Mouse (Mus musculus): ENCODE results near the gene Gad1. TPM values are rescaled to one million over a fixed set of nuclear protein-coding genes. Genes with fewer than 3 reads are reported as not detected.

Gad1 gene
- polyA plus RNA-seq, 1 experiment from 2014 or later: 0.20 TPM

DNA sequence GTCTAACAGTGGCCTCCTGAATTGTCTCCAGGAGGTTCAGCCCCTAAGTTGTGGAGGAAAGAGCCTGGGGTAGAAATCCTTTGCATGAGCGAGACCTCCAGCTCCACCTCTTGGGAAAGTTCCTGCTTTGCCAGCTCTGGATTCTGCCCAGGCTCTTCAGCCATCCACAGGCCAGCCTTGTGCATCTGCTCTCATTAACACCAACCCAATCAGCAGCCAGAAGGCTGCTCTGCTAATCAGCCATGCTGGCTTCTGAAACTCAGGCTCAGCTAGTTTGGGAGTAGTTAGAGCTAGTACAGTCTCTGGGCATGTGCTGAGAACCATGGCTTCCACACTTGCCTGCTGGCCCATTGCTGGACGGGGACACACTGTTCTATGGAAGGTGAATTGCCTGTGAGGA is 43.0 kb downstream of the Gad1 start:
- Histone ChIP-seq H3K4me3 (no peak overlapping the region), H3K27ac (no peak overlapping the region), H3K36me3 (no peaks in the 10 kb centered on the region), H3K4me2 (no peak overlapping the region), H3K4me1 (replicated peaks) (no peaks in the 10 kb centered on the region), H3K9me3 (replicated peaks) (no peaks in the 10 kb centered on the region), H3K9ac (no peak overlapping the region), H3K27me3 (no peaks in the 10 kb centered on the region)
- ATAC-seq (replicated peaks; ENCODE audit: insufficient number of reproducible peaks, insufficient read depth, low FRiP score, low read depth): no peak
- 65% methylated on average over 2 of the region's 2 CpGs for WGBS

DNA sequence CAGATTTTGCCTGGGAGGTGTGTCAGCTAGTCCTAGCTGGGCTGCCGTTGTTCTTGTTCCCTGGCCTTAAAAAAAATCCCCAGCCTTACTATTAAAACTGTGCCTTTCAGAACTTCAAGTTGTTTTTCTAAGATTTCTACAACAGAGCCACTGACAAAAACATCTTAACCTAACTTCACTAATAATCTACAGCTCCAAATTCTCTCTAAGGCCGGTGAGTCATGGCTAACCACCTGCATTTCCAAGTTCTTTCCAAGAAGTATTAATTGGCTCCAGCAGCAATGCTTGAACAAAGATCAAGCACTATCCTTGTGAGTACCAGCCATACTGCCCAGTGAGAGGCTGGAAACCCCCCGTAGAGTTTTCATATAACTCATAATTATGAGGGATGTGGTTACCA is 56.9 kb downstream of the Gad1 start:
- 75% methylated on average over 3 of the region's 3 CpGs for WGBS
- Histone ChIP-seq H3K36me3 (no peaks in the 10 kb centered on the region), H3K9ac (no peak overlapping the region), H3K4me1 (replicated peaks) (no peaks in the 10 kb centered on the region), H3K27ac (no peak overlapping the region), H3K4me2 (no peak overlapping the region), H3K9me3 (replicated peaks) (no peaks in the 10 kb centered on the region; the same call in 1 of the 2 replicates), H3K27me3 (no peaks in the 10 kb centered on the region), H3K4me3 (no peak overlapping the region)
- ATAC-seq (replicated peaks; ENCODE audit: insufficient number of reproducible peaks, insufficient read depth, low FRiP score, low read depth): no peak

DNA sequence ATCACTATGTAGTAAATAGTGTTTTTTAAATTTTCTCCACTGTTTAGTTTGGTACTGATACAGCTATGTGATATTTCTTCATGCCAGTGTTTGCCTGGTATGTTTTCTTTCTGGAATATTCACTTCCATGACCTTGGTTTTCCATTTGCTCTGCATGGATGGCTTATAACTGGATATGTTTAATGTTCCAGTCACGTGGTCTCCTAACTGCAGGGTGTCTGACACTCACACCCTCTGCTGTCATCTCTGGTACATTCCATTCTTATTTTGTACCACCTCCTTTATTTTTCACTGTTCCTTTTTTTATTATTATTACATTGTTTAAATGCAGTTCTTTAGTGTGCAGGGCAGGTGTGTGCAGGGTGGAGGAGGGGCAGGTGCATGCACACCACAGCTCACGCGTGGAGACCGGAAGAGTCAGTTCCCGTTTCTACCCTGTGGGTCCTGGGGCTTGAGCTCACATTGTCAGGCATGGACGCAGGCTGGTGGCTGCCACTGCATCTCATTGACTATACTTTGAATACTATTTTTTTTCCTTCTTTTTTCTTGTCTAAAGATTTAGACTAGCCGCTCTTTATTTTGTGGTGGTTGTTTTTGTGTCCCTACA is 62.0 kb downstream of the Gad1 start:
- no peak overlapping the region for H3K27ac ChIP-seq
- no peaks in the 10 kb centered on the region for H3K36me3 ChIP-seq
- no peaks in the 10 kb centered on the region for H3K9me3 ChIP-seq (replicated peaks)
- ATAC-seq (replicated peaks; ENCODE audit: insufficient number of reproducible peaks, insufficient read depth, low FRiP score, low read depth): no peak
- H3K4me1 ChIP-seq (replicated peaks): no peaks in the 10 kb centered on the region
- no peak overlapping the region for H3K9ac ChIP-seq
- no peaks in the 10 kb centered on the region for H3K27me3 ChIP-seq
- no peak overlapping the region for H3K4me2 ChIP-seq
- H3K4me3 ChIP-seq: no peak overlapping the region
- WGBS: 81% methylated on average over 7 of the region's 7 CpGs

DNA sequence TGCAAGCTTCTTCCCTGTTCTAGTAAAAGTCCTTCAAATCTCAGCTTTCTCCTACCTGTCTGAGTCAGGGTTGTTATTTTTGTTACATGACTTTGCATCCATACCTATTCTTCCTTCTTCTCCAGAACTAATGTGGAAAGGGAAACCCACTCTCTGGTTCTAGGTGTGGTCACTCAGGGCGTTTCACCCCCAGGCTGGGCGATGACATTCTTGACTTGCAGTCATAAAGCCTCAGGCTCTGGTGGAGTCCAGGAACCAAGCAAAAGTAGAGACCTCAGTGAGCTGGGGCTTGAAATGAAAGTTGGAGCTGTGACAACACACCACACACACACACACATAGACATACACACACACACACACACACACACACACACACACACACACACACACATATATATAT is 63.2 kb downstream of the Gad1 start:
- no peak for ATAC-seq (replicated peaks; ENCODE audit: insufficient number of reproducible peaks, insufficient read depth, low FRiP score, low read depth)

DNA sequence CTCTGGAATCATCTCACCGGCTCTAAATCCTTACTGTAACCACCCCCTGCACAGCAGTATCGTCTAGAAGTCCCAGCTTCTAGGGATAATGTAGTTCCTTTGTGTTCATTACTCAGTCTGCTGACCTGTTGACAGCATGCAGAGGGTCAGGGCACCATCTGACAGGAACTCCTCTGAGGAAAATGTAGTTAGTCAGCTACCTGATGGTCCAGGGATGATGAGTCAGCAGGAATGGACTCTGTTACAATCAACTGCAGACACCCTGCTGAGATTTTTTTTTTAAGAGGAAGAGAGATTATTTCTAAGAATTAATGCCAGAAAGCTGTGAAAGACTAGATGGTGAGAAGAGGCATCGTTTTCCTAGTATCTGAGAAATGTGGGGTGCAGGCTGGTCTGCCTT is 63.7 kb downstream of the Gad1 start:
- WGBS: 58% methylated on average over 3 of the region's 3 CpGs
- H3K4me2 ChIP-seq: no peak overlapping the region

More for the DNA sequence above, 63.2 kb downstream of the Gad1 start:
- H3K9ac ChIP-seq: no peak overlapping the region
- no peaks in the 10 kb centered on the region for H3K4me1 ChIP-seq (replicated peaks)
- WGBS: 73% methylated on average over 2 of the region's 2 CpGs
- H3K9me3 ChIP-seq (replicated peaks): no peaks in the 10 kb centered on the region
- H3K4me3 ChIP-seq: no peak overlapping the region
- no peaks in the 10 kb centered on the region for H3K27me3 ChIP-seq
- H3K4me2 ChIP-seq: no peak overlapping the region
- no peak overlapping the region for H3K27ac ChIP-seq
- H3K36me3 ChIP-seq: no peaks in the 10 kb centered on the region

DNA sequence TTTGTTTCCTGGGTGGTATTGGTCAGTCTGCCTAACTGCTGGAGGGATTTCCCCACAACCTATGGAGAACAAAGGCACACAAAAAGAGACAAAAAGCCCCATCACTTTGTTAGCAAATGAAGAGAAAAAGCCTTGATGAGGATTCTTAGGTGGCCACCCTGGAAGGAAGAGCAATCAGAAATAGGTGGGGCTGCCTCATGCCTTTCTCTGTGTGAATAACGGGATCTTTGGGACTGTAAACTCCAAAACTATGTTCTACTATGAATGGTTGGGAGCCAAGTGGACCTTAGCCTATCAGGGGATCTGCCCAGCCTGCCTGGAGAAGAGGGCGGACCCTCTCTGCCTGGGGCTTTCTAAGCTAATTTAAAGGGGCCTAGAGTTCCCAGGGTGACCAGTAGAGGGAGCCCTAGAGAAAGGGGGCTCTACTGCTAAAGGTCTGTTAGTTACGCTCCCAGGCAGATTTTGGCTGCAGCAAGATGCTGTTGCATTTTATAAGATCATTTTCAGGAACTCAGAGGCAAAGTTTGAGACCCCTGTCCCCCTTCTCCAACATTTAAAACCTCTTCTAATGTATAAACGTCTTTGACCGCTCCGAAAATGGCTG is 66.5 kb downstream of the Gad1 start:
- H3K9me3 ChIP-seq (replicated peaks): no peaks in the 10 kb centered on the region
- no peak overlapping the region for H3K9ac ChIP-seq
- no peak overlapping the region for H3K4me3 ChIP-seq
- WGBS: 89% methylated on average over 6 of the region's 6 CpGs
- H3K27ac ChIP-seq: no peak overlapping the region
- no peaks in the 10 kb centered on the region for H3K4me1 ChIP-seq (replicated peaks)
- H3K36me3 ChIP-seq: no peaks in the 10 kb centered on the region
- ATAC-seq (replicated peaks; ENCODE audit: insufficient number of reproducible peaks, insufficient read depth, low FRiP score, low read depth): no peak
- no peaks in the 10 kb centered on the region for H3K27me3 ChIP-seq
- no peak overlapping the region for H3K4me2 ChIP-seq

More for the DNA sequence above, 63.7 kb downstream of the Gad1 start:
- Histone ChIP-seq H3K9ac (no peak overlapping the region), H3K36me3 (no peaks in the 10 kb centered on the region), H3K9me3 (replicated peaks) (no peaks in the 10 kb centered on the region), H3K4me3 (no peak overlapping the region), H3K4me1 (replicated peaks) (no peaks in the 10 kb centered on the region), H3K27me3 (no peaks in the 10 kb centered on the region), H3K27ac (no peak overlapping the region)
- ATAC-seq (replicated peaks; ENCODE audit: insufficient number of reproducible peaks, insufficient read depth, low FRiP score, low read depth): no peak

DNA sequence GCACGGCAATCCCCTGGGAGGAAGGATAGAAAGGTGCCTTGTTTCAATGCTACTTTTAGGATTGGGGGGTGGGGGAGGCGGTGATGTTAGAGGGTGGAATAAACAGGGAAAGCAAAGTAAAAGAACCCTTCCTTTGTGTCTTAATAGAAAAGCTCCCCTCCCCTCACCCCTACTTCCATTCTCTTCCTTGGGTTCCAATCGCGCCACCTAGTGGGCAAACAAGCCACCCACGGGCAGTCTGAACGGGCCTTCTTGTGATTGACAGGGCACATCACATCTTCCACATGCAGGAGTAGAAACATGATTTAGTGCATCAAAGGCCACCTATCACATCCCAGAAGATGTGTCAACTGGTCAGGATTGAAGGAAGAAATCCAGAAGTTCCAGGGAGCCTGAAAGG is 67.4 kb downstream of the Gad1 start:
- Histone ChIP-seq H3K4me3 (no peak overlapping the region), H3K27me3 (no peaks in the 10 kb centered on the region), H3K27ac (no peak overlapping the region), H3K36me3 (no peaks in the 10 kb centered on the region), H3K4me1 (replicated peaks) (no peaks in the 10 kb centered on the region), H3K9ac (no peak overlapping the region), H3K9me3 (replicated peaks) (no peaks in the 10 kb centered on the region), H3K4me2 (no peak overlapping the region)
- ATAC-seq (replicated peaks; ENCODE audit: insufficient number of reproducible peaks, insufficient read depth, low FRiP score, low read depth): no peak
- WGBS: 24% methylated on average over 6 of the region's 6 CpGs

DNA sequence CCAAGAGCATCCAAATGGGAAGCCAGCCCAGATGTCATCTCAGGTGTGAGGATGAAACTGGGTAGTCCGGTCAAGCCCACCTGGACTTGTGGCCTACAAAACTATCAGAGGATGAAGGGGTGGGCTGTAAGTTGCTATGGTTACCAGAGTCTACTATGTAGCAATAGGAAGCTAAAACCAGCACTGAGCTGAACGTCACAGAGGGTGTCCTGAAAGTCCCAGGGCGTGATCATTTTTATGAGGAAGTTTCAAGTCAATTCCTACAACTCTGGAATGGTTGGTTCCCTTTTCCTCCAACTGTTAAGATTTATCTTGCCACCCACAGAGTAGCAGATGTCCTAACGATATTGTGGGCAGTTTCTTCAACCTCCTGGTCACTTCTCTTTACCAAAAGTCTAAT is 69.4 kb downstream of the Gad1 start:
- Histone ChIP-seq H3K4me2 (no peak overlapping the region), H3K9ac (no peak overlapping the region), H3K4me1 (replicated peaks) (no peaks in the 10 kb centered on the region), H3K4me3 (no peak overlapping the region), H3K27ac (no peak overlapping the region), H3K27me3 (no peaks in the 10 kb centered on the region), H3K36me3 (no peaks in the 10 kb centered on the region), H3K9me3 (replicated peaks) (no peaks in the 10 kb centered on the region)
- WGBS: 66% methylated on average over 4 of the region's 4 CpGs
- no peak for ATAC-seq (replicated peaks; ENCODE audit: insufficient number of reproducible peaks, insufficient read depth, low FRiP score, low read depth)

DNA sequence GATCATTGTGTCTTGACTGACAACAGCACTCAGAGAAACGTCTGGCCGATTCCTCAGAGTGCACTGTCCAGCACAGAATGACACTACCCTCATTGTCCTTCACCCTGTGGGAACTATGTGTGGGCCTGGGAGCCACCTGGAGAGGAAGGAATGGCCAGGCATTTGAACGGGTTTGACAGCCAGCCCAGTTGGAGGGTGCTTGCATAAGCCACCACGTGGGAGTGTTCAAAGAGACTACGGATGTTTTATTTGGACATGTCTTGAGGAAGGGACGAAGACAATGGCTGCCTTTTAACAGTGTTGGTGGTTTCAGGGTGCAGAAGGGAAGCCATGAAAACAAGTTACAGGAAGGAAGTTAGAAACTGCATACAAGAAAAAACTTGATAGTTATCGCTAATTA is 72.9 kb downstream of the Gad1 start:
- Histone ChIP-seq H3K9me3 (replicated peaks) (no peaks in the 10 kb centered on the region), H3K27me3 (no peaks in the 10 kb centered on the region), H3K4me3 (no peak overlapping the region), H3K4me1 (replicated peaks) (peaks cover 10% of the 10 kb centered on the region), H3K36me3 (no peaks in the 10 kb centered on the region), H3K4me2 (no peak overlapping the region), H3K9ac (no peak overlapping the region), H3K27ac (no peak overlapping the region)
- no peak for ATAC-seq (replicated peaks; ENCODE audit: insufficient number of reproducible peaks, insufficient read depth, low FRiP score, low read depth)
- 49% methylated on average over 7 of the region's 7 CpGs for WGBS

DNA sequence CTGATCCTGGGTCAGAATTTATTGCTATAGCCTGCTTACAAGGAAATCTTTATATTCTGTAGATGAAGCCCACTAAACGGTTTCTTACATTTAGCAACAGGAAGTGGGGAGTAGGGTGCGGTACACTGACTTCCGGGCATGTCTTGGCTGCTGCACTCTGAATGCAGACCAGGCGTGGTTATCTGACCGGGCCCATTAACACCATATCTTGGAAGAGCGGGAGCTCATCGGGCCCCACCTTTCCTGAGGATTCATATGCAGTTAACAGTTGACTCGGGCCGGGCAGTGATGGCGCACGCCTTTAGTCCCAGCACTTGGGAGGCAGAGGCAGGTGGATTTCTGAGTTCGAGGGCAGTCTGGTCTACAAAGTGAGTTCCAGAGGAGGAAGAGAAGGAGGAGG is 75.5 kb downstream of the Gad1 start:
- Histone ChIP-seq H3K9ac (no peak overlapping the region), H3K27ac (no peak overlapping the region), H3K4me1 (replicated peaks) (peaks cover 10% of the 10 kb centered on the region), H3K9me3 (replicated peaks) (no peaks in the 10 kb centered on the region), H3K4me2 (no peak overlapping the region), H3K4me3 (no peak overlapping the region), H3K27me3 (no peaks in the 10 kb centered on the region), H3K36me3 (no peaks in the 10 kb centered on the region)
- 80% methylated on average over 12 of the region's 12 CpGs for WGBS
- ATAC-seq (replicated peaks; ENCODE audit: insufficient number of reproducible peaks, insufficient read depth, low FRiP score, low read depth): no peak

DNA sequence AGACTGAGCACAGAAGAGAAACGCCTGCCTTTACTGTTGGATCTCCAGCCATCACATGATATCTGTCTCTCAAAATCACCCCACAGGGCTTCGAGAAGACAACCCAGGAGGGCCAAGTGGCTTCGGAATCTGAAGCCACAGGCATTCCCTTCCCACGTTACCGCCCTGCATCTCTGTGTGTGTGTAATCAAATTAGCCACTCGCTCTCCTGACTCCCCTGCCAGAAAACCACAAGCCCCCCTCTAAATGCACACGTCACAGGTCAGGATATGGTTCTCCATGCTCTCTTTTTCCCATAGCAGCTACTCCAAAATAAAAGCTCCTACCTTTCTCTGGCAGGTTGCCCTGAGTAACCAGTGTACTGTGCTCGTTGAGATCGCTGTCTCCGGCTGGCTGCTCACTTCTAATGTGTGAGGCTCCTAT is 76.5 kb downstream of the Gad1 start:
- Histone ChIP-seq H3K4me2 (peak overlapping the region; percentile 59), H3K9me3 (replicated peaks) (no peaks in the 10 kb centered on the region), H3K4me3 (peak overlapping the region; percentile 35), H3K36me3 (no peaks in the 10 kb centered on the region), H3K4me1 (replicated peaks) (peaks cover 10% of the 10 kb centered on the region), H3K27ac (no peak overlapping the region), H3K27me3 (no peaks in the 10 kb centered on the region), H3K9ac (no peak overlapping the region)
- 10% methylated on average over 10 of the region's 10 CpGs for WGBS
- peak; percentile 63; the same call in 1 of the 2 replicates for ATAC-seq (replicated peaks; ENCODE audit: insufficient number of reproducible peaks, insufficient read depth, low FRiP score, low read depth)

DNA sequence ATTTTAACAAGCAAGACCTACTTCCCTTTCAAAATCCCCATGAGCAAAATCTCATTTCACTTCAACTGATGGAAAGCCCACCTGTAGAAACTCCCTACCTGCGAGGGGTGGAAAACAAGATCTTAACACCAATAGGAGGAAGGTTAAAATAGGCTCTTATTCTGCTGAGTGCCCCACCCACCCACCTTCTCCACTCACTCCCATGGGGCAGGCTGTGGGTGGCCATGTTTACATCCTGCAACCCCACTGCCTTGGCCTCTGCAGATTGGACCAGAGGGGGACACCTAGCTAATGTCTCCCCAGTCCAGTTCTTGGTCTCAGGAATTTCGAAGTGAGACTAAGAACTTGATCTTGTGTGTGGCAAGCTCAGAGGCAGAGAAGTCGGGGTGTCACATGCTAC is 77.0 kb downstream of the Gad1 start:
- Histone ChIP-seq H3K9me3 (replicated peaks) (no peaks in the 10 kb centered on the region), H3K9ac (no peak overlapping the region), H3K27ac (no peak overlapping the region), H3K4me1 (replicated peaks) (peaks cover 10% of the 10 kb centered on the region), H3K4me2 (peak overlapping the region; percentile 59), H3K36me3 (no peaks in the 10 kb centered on the region), H3K4me3 (peak overlapping the region; percentile 35), H3K27me3 (no peaks in the 10 kb centered on the region)
- no peak for ATAC-seq (replicated peaks; ENCODE audit: insufficient number of reproducible peaks, insufficient read depth, low FRiP score, low read depth)
- 67% methylated on average over 3 of the region's 3 CpGs for WGBS

All from heart, embryonic 15.5 days (tissue).